In the genomic region with DNA sequence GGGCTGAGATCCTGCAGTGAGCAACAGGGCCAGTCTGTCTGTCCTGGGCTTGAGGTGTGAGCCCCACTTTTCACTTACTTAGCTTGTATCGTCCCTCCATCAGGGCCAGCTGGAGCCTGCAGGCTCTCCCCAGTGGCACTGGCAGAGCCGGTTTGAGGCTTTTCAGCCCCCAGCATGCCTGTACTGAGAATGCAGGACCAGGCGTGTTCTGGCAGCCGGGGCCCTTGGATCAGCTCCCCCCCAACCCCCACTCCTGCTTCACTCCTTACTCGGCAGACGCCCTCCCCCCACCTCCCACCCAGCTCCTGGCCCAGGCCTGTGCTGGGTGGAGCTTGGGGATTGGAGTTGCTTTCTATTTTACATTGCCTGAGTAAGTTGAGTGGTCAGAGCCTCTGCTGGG, we compare ENCODE assay signal across 8 mouse cellular contexts. TPM values are rescaled to one million over a fixed set of nuclear protein-coding genes. Genes with fewer than 3 reads are reported as not detected.
DNase-seq lines count a peak whose midpoint lies in the region; ATAC-seq lines count a peak whose summit lies in the region.

No protein-coding gene starts in this region.

- no peak overlapping the region for H3K9ac ChIP-seq in neural tube, embryonic 11.5 days (ENCODE audit: low read length)
- H3K9ac ChIP-seq in forebrain, embryonic 15.5 days (replicated peaks) = no peak overlapping the region

- H3K4me1 ChIP-seq in neural tube, embryonic 11.5 days (ENCODE audit: control insufficient read depth, insufficient read depth, low read length) = peaks cover 15% of the 10 kb centered on the region
- H3K4me1 ChIP-seq in forebrain, embryonic 15.5 days = peaks cover 56% of the 10 kb centered on the region

- no peak for DNase-seq in neural tube, embryonic 11.5 days (ENCODE audit: low spot score)
- DNase-seq in neural tube, embryonic 10.5 days (ENCODE audit: extremely low spot score, low spot score) = no peak
- DNase-seq in kidney, postnatal 10 days = peak; percentile 75
- peak; percentile 69 to 84 for DNase-seq in lung, postnatal 4 days
- peak; percentile 93 for DNase-seq in urinary bladder, postnatal 14 days (ENCODE audit: low spot score)
- no peak for DNase-seq in adipocyte (ENCODE audit: low spot score)
- DNase-seq in ovary, adult 18-20 months (ENCODE audit: low spot score) = no peak

- H3K4me3 ChIP-seq in neural tube, embryonic 11.5 days (ENCODE audit: low read depth, low read length) = no peak overlapping the region
- H3K4me3 ChIP-seq in forebrain, embryonic 15.5 days = no peak overlapping the region

- no peak for ATAC-seq in neural tube, embryonic 11.5 days (ENCODE audit: insufficient read depth, low FRiP score, low TSS enrichment)
- ATAC-seq in forebrain, embryonic 15.5 days (replicated peaks) = peak; percentile 47

- H3K27ac ChIP-seq in neural tube, embryonic 11.5 days (ENCODE audit: low read depth, low read length) = peak overlapping the region; percentile 24; the same call in 1 of the 2 replicates
- H3K27ac ChIP-seq in forebrain, embryonic 15.5 days (replicated peaks) = peak overlapping the region; percentile 64

- H3K9me3 ChIP-seq in neural tube, embryonic 11.5 days (ENCODE audit: control insufficient read depth, low read length) = no peaks in the 10 kb centered on the region
- no peaks in the 10 kb centered on the region for H3K9me3 ChIP-seq in forebrain, embryonic 15.5 days

- peaks cover 4% of the 10 kb centered on the region; the same call in 1 of the 2 replicates for H3K36me3 ChIP-seq in neural tube, embryonic 11.5 days (ENCODE audit: control insufficient read depth, insufficient read depth, low read length)
- H3K36me3 ChIP-seq in forebrain, embryonic 15.5 days = peaks cover 3% of the 10 kb centered on the region; the same call in 1 of the 2 replicates

- WGBS in neural tube, embryonic 11.5 days = 36% methylated on average over 6 of the region's 6 CpGs
- 3% methylated on average over 6 of the region's 6 CpGs for WGBS in forebrain, embryonic 15.5 days

- H3K27me3 ChIP-seq in neural tube, embryonic 11.5 days (ENCODE audit: control insufficient read depth, insufficient read depth, low read length) = no peaks in the 10 kb centered on the region
- no peaks in the 10 kb centered on the region for H3K27me3 ChIP-seq in forebrain, embryonic 15.5 days

- H3K4me2 ChIP-seq in neural tube, embryonic 11.5 days (ENCODE audit: low read depth) = no peak overlapping the region
- H3K4me2 ChIP-seq in forebrain, embryonic 15.5 days (replicated peaks) = 0 out of 2 replicates have a peak overlapping the region, but pooled peaks have one; percentile 5

RNA-seq across cellular contexts. Expression of a gene that starts 16.3 kb away (rescaled TPM):
- polyA plus RNA-seq in neural tube, embryonic 11.5 days (2014; fragmentation: Nextera tagmentation; extraction: Ambion mirVana) = 15.1 and 17.8 TPM in 2 replicates
- 35.6 and 37.9 TPM in 2 replicates for polyA plus RNA-seq in forebrain, embryonic 15.5 days (2015; fragmentation: Nextera tagmentation; extraction: Ambion mirVana)

Comparison
In these comparisons a context has a peak if more than half of its experiments do, and no peak if none do; other contexts are left out.
1. DNase-seq: peak in kidney, postnatal 10 days (single experiment), lung, postnatal 4 days (2 of 2) and urinary bladder, postnatal 14 days (single experiment); none in neural tube, embryonic 11.5 days (single experiment), neural tube, embryonic 10.5 days (single experiment), adipocyte (single experiment) and ovary, adult 18-20 months (single experiment).